Mouse (Mus musculus) lung, adult 2 months (tissue): ENCODE data around the gene Setd1b. TPM values are rescaled to one million over a fixed set of nuclear protein-coding genes. Genes with fewer than 3 reads are reported as not detected.

Source experiments
- DNase-seq: peaks from one replicate; pipeline ENCODE4 v3.0.0; 2022
- H3K4me1 ChIP-seq: fragments of 200-500 bp; 2 replicates; pipeline ENCODE4 v1.6.1; 2011; ENCODE audit warnings: low read length; ENCODE audit not compliant: control insufficient read depth, insufficient read depth
- H3K4me3 ChIP-seq: fragments of 200-500 bp; replicated peaks from 2 replicates; pipeline ENCODE3; 2011; ENCODE audit warnings: low read depth, mild to moderate bottlenecking, control low read depth, low read length; ENCODE audit errors: extremely low read depth
- CTCF ChIP-seq: fragments of 200-500 bp; IDR thresholded peaks from 2 replicates; pipeline ENCODE4 v1.5.1; 2011; ENCODE audit warnings: mild to moderate bottlenecking, low read length, control low read depth; ENCODE audit not compliant: insufficient read depth
- POLR2A ChIP-seq: fragments of 200-500 bp; IDR thresholded peaks from 2 replicates; pipeline ENCODE4 v1.6.1; 2011; ENCODE audit warnings: low read depth, mild to moderate bottlenecking, control low read depth, low read length, borderline replicate concordance; ENCODE audit errors: extremely low read depth
- WGBS: fragments of 180-500 bp; shearing (Covaris S2); methylation state at CpG from one replicate; pipeline ENCODE4 v1.1.7; 2018; 5-methylcytosine and 5-hydroxymethylcytosine counted together
- polyA plus RNA-seq: library from polyadenylated mRNA; depleted of rRNA; stranded (reverse); fragments of >200 nt; gene quantifications from 2 replicates; pipeline ENCODE4 v1.2.3, GENCODE M21; 2012

The Setd1b gene
- polyA plus RNA-seq, 1 experiment, result 15.2 TPM

GRCm38 (mm10) chr5:123110296-123110721, 31.7 kb upstream of the Setd1b start:
- no peak for DNase-seq
- peaks cover 7% of the 10 kb centered on the region; the same call in 1 of the 2 replicates for H3K4me1 ChIP-seq
- no peak for TF ChIP-seq CTCF
- no peak for TF ChIP-seq POLR2A
- 61% methylated on average over 13 of the region's 13 CpGs for WGBS
- H3K4me3 ChIP-seq, result no peak overlapping the region

GRCm38 (mm10) chr5:123114109-123114508, 27.9 kb upstream of the Setd1b start:
- WGBS, result 59% methylated on average over 11 of the region's 11 CpGs
- no peak for DNase-seq
- TF ChIP-seq POLR2A (no peak), CTCF (no peak)
- no peak overlapping the region for H3K4me3 ChIP-seq
- peaks cover 7% of the 10 kb centered on the region; the same call in 1 of the 2 replicates for H3K4me1 ChIP-seq

- 45% methylated on average over 7 of the region's 7 CpGs for WGBS
- TF ChIP-seq POLR2A, result no peak
- 0 out of 2 replicates have a peak, but pooled peaks have one; percentile 15 for TF ChIP-seq CTCF
- DNase-seq, result no peak
Measured at GRCm38 (mm10) chr5:123114924-123115323, 27.1 kb upstream of the Setd1b start.

GRCm38 (mm10) chr5:123116080-123116479, 25.9 kb upstream of the Setd1b start:
- Histone ChIP-seq H3K4me3 (no peak overlapping the region), H3K4me1 (no peaks in the 10 kb centered on the region)
- TF ChIP-seq CTCF, result no peak
- no peak for TF ChIP-seq POLR2A
- WGBS, result 69% methylated on average over 8 of the region's 8 CpGs
- no peak for DNase-seq

More at GRCm38 (mm10) chr5:123114924-123115323, 27.1 kb upstream of the Setd1b start:
- 0 out of 2 replicates have a peak, but pooled peaks cover under 1% of the 10 kb centered on the region for H3K4me1 ChIP-seq
- H3K4me3 ChIP-seq, result no peak overlapping the region

GRCm38 (mm10) chr5:123117257-123117656, 24.7 kb upstream of the Setd1b start:
- H3K4me3 ChIP-seq, result no peak overlapping the region
- no peaks in the 10 kb centered on the region for H3K4me1 ChIP-seq
- peak; percentile 72 for TF ChIP-seq CTCF
- no peak for TF ChIP-seq POLR2A
- DNase-seq, result peak; percentile 82
- 14% methylated on average over 10 of the region's 10 CpGs for WGBS

- H3K4me3 ChIP-seq, result no peak overlapping the region
- H3K4me1 ChIP-seq, result no peaks in the 10 kb centered on the region
- WGBS, result 67% methylated on average over 8 of the region's 8 CpGs
- no peak for TF ChIP-seq POLR2A
- no peak for TF ChIP-seq CTCF
- DNase-seq, result no peak
Measured at GRCm38 (mm10) chr5:123117773-123118172, 24.2 kb upstream of the Setd1b start.

GRCm38 (mm10) chr5:123118826-123119225, 23.2 kb upstream of the Setd1b start:
- 51% methylated on average over 10 of the region's 10 CpGs for WGBS
- TF ChIP-seq CTCF (no peak), POLR2A (no peak)
- Histone ChIP-seq H3K4me3 (no peak overlapping the region), H3K4me1 (no peaks in the 10 kb centered on the region)
- no peak for DNase-seq

GRCm38 (mm10) chr5:123120624-123121215, 21.3 kb upstream of the Setd1b start:
- no peak for DNase-seq
- Histone ChIP-seq H3K4me3 (no peak overlapping the region), H3K4me1 (no peaks in the 10 kb centered on the region)
- TF ChIP-seq POLR2A (no peak), CTCF (no peak)
- 77% methylated on average over 7 of the region's 7 CpGs for WGBS

- no peak for DNase-seq
- 88% methylated on average over 4 of the region's 4 CpGs for WGBS
- TF ChIP-seq CTCF (peak; percentile 54), POLR2A (no peak)
- no peak overlapping the region for H3K4me3 ChIP-seq
- no peaks in the 10 kb centered on the region for H3K4me1 ChIP-seq
Measured at GRCm38 (mm10) chr5:123122181-123122580, 19.8 kb upstream of the Setd1b start.

- TF ChIP-seq POLR2A (no peak), CTCF (no peak)
- DNase-seq, result no peak
- Histone ChIP-seq H3K4me1 (peaks cover 2% of the 10 kb centered on the region; the same call in 1 of the 2 replicates), H3K4me3 (no peak overlapping the region)
- WGBS, result 68% methylated on average over 6 of the region's 6 CpGs
Measured at GRCm38 (mm10) chr5:123125105-123125504, 16.9 kb upstream of the Setd1b start.
